Mouse (Mus musculus) c-Kit-negative CD71-positive TER-119-positive erythroid progenitor cells, embryonic 14.5 days (primary cell): ENCODE measurements around the gene Rex2.
"Not testable (repeated sequence)": the region's sequence is repeated elsewhere in the genome, so short reads cannot be mapped to it uniquely, and the experiment has no call there.

Source experiments
- DNase-seq: peaks from one replicate; pipeline ENCODE4 v3.0.0-alpha.2; 2013; ENCODE audit warnings: low read depth, low spot score

The Rex2 gene

DNA sequence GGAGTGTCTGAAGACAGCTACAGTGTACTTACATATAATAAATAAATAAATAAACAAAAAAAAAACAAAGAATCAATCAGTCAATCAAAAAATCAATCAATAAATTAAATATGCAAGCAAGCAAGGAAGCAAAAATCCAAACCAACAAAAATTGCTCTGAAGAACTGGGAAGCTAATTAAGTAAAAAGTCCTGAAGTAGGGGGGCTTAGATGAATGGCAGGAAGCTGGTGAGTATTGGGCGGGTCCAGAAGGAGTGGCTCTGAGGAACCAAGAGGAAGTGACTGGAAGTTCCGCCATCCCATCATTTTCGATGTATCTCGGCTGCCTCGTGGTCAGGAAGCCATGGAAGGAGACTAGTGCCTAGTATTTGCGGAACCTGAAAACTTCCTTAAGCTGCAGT lies at the start of gene Rex2:
Gene Rex2 (plus strand): TSS at position 301 of the 400 bp plus-strand sequence.
- not testable (repeated sequence) for DNase-seq

GRCm38 (mm10) chr4:146976581-146976980 lies 45.1 kb upstream of the Rex2 start:
- not testable (repeated sequence) for DNase-seq

- not testable (repeated sequence) for DNase-seq
Measured at GRCm38 (mm10) chr4:147018400-147018799, 3.2 kb upstream of the Rex2 start.

DNA sequence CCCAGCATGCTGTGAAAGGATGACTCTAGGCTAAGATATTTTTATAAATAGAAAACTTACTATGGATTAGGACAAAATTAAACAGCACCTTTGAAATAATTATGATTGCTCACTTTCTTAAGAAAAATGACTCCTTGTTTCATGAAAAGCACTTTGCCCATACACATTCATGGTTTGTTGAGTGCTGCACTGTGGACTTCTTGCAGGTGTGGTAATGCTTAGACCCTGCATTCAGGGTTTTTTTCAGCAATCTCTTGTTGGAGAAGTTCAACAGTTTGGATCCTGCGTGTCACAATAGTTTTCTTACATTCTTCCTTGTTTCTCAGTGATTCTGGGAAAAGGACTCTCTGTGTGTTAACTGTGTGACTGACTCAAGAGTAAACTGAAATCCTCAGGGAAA lies 4.7 kb downstream of the Rex2 start:
- DNase-seq, result not testable (repeated sequence)

- DNase-seq, result not testable (repeated sequence)
Measured at GRCm38 (mm10) chr4:147031308-147032036, 9.8 kb downstream of the Rex2 start.

DNA sequence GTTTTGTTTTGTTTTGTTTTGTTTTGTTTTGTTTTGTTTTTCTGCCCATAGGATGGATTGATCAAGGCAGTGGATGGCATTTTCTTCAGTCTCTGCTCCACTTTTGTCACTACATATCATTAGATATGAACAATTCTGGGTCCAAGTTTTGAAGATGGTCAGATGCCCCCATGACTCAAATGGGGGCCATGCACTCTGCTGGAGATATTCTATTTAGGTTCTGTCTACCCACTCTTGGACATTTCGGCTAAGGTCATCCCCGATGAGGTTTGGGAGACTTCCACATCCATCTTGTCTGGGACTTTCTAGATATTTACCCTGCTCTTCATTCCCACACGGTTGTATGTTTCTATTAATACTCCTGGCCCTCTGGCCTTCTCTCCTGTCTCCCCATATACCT lies 42.1 kb downstream of the Rex2 start:
- not testable (repeated sequence) for DNase-seq

GRCm38 (mm10) chr4:147065861-147066260 lies 44.2 kb downstream of the Rex2 start:
- DNase-seq, result not testable (repeated sequence)

GRCm38 (mm10) chr4:147066380-147066779 lies 44.7 kb downstream of the Rex2 start:
- DNase-seq, result not testable (repeated sequence)

DNA sequence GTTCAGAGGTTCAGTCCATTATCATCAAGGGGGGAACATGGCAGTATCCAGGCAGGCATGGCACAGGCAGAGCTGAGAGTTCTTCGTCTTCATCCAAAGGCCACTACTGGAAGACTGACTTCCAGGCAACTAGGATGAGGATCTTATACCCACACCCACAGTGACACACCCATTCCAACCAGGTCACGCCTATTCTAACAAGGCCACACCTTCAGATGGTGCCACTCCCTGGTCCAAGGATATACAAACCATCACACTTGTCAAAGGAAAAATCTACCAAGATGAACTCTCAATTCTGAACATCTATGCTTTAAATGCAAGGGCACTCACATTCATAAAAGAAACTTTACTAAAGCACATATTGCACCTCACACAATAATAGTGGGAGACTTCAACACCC lies 74.0 kb downstream of the Rex2 start:
- not testable (repeated sequence) for DNase-seq

- DNase-seq, result not testable (repeated sequence)
Measured at GRCm38 (mm10) chr4:147101666-147102626, 80.3 kb downstream of the Rex2 start.

DNA sequence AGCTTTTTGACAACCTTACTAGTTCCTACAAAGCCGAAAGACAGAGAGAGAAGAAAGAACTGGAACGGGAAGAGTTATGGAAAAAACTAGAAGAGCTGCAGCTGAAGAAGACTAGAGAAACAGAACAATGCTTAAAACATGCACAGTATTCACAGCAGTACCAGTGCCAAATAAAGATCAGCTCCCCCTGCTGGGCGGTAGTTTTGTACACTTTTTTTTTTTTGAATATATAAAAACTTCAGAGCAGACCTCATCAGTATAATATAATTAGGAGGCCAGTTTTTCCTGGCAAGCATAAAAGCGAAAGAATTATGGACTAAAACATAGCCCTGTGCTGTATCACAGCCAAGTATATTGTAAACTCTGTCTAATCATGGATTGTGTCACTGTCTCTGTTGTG lies 82.2 kb downstream of the Rex2 start:
- not testable (repeated sequence) for DNase-seq
